Mouse (Mus musculus) neural tube, embryonic 11.5 days (tissue): Measurements from ENCODE around the gene Akap10. TPM values are rescaled to one million over a fixed set of nuclear protein-coding genes. Genes with fewer than 3 reads are reported as not detected.
"Not testable (repeated sequence)": the region's sequence is repeated elsewhere in the genome, so short reads cannot be mapped to it uniquely, and the experiment has no call there.

Experiments used
- ATAC-seq: fragments of 200-750 bp; cut with Nextera tagmentation; 2 replicates; pipeline ENCODE4 v1.8.0; 2017; ENCODE audit warnings: moderate number of reproducible peaks, mild to moderate bottlenecking, moderate TSS enrichment, moderate library complexity; ENCODE audit not compliant: insufficient read depth, low FRiP score, low TSS enrichment
- DNase-seq: peaks from one replicate; pipeline ENCODE4 v3.0.0-alpha.2; 2015; ENCODE audit warnings: low spot score
- H3K27ac ChIP-seq: fragments of 300-500 bp; sonication (generic); 2 replicates; pipeline ENCODE4 v1.5.1; 2014; ENCODE audit warnings: low read depth, mild to moderate bottlenecking, low read length
- H3K27me3 ChIP-seq: fragments of 300-500 bp; sonication (generic); 2 replicates; pipeline ENCODE4 v1.6.1; 2014; ENCODE audit warnings: mild to moderate bottlenecking, low read length, mixed read lengths; ENCODE audit not compliant: control insufficient read depth, insufficient read depth
- H3K36me3 ChIP-seq: fragments of 300-500 bp; sonication (generic); 2 replicates; pipeline ENCODE4 v1.6.1; 2014; ENCODE audit warnings: mild to moderate bottlenecking, low read length, moderate library complexity, mixed read lengths; ENCODE audit not compliant: control insufficient read depth, insufficient read depth
- H3K4me1 ChIP-seq: fragments of 300-500 bp; sonication (generic); 2 replicates; pipeline ENCODE4 v1.6.1; 2014; ENCODE audit warnings: low read length, mixed read lengths; ENCODE audit not compliant: control insufficient read depth, insufficient read depth
- H3K4me2 ChIP-seq: fragments of 300-500 bp; sonication (generic); 2 replicates; pipeline ENCODE4 v1.6.1; 2014; ENCODE audit warnings: low read depth, mild to moderate bottlenecking, moderate library complexity
- H3K4me3 ChIP-seq: fragments of 300-500 bp; sonication (generic); 2 replicates; pipeline ENCODE4 v1.5.1; 2014; ENCODE audit warnings: low read depth, low read length
- H3K9ac ChIP-seq: fragments of 300-500 bp; sonication (generic); 2 replicates; pipeline ENCODE4 v1.6.1; 2014; ENCODE audit warnings: mild to moderate bottlenecking, low read length
- H3K9me3 ChIP-seq: fragments of 300-500 bp; sonication (generic); 2 replicates; pipeline ENCODE4 v1.6.1; 2016; ENCODE audit warnings: low read length; ENCODE audit not compliant: control insufficient read depth
- WGBS: fragments of 180-500 bp; shearing (Covaris S2); extraction: QIAGEN DNeasy Blood & Tissue Kit; methylation state at CpG from one replicate; pipeline ENCODE4 v1.1.7; 2014; 5-methylcytosine and 5-hydroxymethylcytosine counted together
- polyA plus RNA-seq: library from polyadenylated mRNA; unstranded; fragments of >200 nt; fragmentation: Nextera tagmentation; extraction: Ambion mirVana; gene quantifications from 2 replicates; pipeline ENCODE4 v1.2.1, GENCODE M21; 2014

The Akap10 gene
- polyA plus RNA-seq, 1 experiment from 2014 or later = 17.7 TPM

DNA sequence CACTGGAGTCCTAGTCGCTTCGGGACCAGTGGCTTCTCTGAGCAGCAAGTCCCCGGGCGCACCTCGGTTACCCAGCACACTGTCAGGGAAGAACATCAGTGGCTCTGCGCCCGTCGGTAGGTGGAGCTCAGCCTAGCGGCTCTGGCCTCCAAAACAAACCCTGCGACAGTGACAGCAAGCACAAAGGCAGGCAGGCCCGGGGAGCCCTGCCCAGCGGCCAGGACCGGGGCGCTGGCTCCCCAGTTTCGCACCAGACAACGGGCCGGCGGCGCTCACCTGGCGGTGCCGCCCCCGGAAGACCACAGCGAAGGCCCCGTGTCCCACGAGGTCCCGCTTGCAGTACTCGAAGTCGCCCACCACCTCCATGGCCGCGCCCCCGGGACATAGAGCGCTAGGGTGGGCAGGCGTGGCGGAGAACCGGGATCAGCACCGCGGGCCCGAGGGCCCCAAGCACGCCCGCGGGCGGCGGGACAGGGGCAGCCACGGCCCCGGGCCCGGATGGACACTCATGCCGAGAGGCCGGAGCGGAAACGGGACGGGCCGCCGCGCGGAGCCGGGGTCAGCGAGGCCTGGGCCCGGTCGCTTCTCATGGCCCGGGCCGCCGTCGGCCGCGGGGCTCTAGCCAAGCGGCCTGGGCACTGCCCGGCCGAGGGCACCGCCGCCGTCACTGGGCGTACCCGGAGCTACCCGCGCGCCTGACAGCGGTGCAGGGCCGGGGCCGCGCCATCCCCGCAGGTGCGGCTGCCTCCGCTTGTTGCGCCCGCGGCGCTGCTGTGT, 75.7 kb downstream of the Akap10 start:
- Histone ChIP-seq H3K4me3 (peak overlapping the region; percentile 65), H3K4me2 (peak overlapping the region; percentile 70), H3K9ac (peak overlapping the region; percentile 77), H3K4me1 (no peaks in the 10 kb centered on the region), H3K27me3 (no peaks in the 10 kb centered on the region), H3K27ac (peak overlapping the region; percentile 91), H3K9me3 (no peaks in the 10 kb centered on the region), H3K36me3 (no peaks in the 10 kb centered on the region)
- DNase-seq (peak; percentile 84), ATAC-seq (peak; percentile 88)
- WGBS = under 1% methylated on average over 74 of the region's 87 CpGs

DNA sequence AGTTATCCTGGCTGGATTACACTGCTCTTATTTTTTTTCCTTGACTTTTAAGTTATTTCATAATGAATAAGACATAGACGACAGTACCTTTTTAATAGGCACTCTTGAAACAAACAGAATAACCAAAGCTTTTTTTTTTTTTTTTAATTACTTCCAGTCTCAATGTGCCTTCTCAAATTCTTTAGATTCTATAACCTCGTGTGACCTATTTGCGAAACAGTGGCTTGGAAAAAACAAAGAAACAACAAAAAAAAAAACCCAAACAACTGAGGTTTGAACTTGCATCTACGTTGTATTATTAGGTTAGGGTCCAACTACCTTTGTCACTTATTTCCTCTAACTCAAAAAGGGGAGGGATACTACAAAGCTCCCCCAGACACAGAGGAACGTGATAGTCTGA, 76.4 kb downstream of the Akap10 start:
- WGBS = 20% methylated on average over 5 of the region's 5 CpGs

DNA sequence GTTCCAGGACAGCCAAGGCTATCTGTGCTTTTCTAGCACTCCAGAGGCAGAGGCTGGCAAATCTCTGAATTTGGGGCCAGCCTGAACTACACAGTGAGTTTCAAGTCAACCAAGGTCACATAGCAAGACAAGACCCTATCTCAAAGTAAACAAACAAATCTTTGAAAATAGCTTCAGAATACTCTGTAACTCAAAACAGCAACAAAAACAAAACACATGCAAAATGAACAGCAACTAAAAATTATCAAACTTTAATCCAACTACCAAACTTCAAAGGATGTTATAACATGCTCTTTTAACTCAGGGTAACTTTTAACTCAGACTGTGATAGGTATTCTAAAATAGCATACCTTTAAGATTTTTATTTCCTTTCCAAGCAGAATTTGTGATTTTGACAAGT, 77.1 kb downstream of the Akap10 start:
- Histone ChIP-seq H3K27me3 (no peaks in the 10 kb centered on the region), H3K36me3 (no peaks in the 10 kb centered on the region), H3K4me3 (no peak overlapping the region), H3K27ac (no peak overlapping the region), H3K4me1 (no peaks in the 10 kb centered on the region), H3K9me3 (no peaks in the 10 kb centered on the region), H3K4me2 (no peak overlapping the region), H3K9ac (no peak overlapping the region)
- no peak for DNase-seq
- ATAC-seq = no peak

More for the DNA sequence above, 76.4 kb downstream of the Akap10 start:
- ATAC-seq (no peak), DNase-seq (no peak)
- Histone ChIP-seq H3K36me3 (no peaks in the 10 kb centered on the region), H3K9ac (peak overlapping the region; percentile 77), H3K4me1 (no peaks in the 10 kb centered on the region), H3K4me3 (peak overlapping the region; percentile 65), H3K27ac (no peak overlapping the region), H3K4me2 (peak overlapping the region; percentile 70), H3K27me3 (no peaks in the 10 kb centered on the region), H3K9me3 (no peaks in the 10 kb centered on the region)

DNA sequence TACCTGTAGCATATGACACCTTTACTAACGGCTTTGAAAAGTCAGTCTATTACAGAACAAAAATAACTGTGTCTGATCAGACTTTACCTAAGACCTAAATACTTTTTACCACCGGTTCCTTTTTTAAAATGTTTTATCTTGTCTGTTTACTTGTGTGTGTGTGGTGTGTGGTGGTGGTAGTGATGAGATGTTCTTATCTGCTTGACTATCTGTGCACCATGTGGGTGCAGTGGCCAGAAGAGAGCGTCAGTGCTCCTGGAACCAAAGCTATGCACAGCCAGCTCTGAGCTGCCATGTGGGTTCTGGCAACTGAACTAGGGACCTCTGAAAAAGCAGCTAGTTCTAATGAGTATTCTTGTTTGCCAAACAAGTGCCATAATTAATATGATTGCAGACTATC, 78.9 kb downstream of the Akap10 start:
- Histone ChIP-seq H3K9me3 (no peaks in the 10 kb centered on the region), H3K27me3 (no peaks in the 10 kb centered on the region), H3K9ac (no peak overlapping the region), H3K36me3 (no peaks in the 10 kb centered on the region), H3K4me1 (no peaks in the 10 kb centered on the region), H3K4me2 (no peak overlapping the region), H3K27ac (no peak overlapping the region), H3K4me3 (no peak overlapping the region)
- DNase-seq (no peak), ATAC-seq (no peak)
- WGBS = 88% methylated on average over 3 of the region's 3 CpGs

DNA sequence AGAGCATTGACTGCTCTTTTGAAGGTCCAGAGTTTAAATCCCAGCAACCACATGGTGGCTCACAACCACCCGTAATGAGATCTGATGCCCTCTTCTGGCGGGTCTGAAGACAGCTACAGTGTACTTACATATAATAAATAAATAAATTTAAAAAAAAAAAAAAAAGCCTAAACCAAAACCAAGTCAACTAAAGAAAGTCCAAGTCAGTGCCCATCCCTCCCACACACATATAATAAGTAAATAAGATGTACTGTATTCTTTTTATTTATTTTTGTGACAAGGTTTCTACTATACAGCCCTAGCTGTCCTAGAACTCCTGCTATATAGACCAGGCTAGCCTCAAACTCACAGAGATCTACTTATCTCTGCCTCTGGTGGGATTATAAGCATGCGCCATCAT, 89.4 kb downstream of the Akap10 start:
- H3K36me3 ChIP-seq, H3K9ac ChIP-seq, H3K27ac ChIP-seq, DNase-seq, H3K4me2 ChIP-seq, ATAC-seq, H3K27me3 ChIP-seq, H3K9me3 ChIP-seq, H3K4me1 ChIP-seq, H3K4me3 ChIP-seq: not testable (repeated sequence)
- 60% methylated on average over 3 of the region's 3 CpGs for WGBS

DNA sequence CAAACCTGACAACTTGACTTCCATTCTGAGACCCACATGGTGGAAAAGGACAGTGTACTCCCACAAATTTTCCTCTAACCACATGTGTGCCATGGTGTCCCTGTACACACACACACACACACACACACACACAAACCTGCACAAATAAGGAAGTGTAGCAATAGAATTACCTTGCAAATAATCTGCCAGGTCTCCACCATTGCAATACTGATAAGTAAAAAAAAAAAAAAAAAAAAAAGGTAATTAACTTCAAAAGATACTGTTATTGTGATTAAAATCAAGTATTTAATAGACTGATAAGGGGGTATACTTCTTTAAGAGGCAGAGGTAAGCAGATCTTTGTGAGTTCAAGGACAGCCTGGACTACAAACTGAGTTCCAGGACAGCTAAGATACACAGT, 90.1 kb downstream of the Akap10 start:
- no peak for DNase-seq
- Histone ChIP-seq H3K27me3 (no peaks in the 10 kb centered on the region), H3K4me1 (no peaks in the 10 kb centered on the region), H3K9me3 (no peaks in the 10 kb centered on the region), H3K27ac (no peak overlapping the region), H3K4me3 (no peak overlapping the region), H3K4me2 (no peak overlapping the region), H3K36me3 (no peaks in the 10 kb centered on the region), H3K9ac (no peak overlapping the region)
- ATAC-seq = no peak

DNA sequence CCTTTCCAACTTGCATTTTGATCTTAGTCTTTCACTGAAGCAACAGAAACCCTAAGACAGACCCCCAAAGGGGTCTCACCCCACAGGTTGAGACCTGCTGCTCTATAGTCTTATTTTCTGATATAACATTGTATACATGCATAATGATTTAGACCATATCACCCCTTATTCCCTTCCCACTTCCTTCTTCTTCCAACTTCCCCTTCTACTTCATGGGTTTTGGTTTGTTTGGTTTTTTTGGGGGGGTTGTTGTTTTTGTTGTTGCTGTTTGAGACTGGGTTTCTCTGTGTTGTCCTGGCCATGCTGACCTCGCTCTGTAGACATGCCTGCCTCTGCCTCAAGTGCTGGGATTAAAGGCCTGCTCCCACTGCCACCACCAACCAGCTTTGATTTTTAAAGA, 90.9 kb downstream of the Akap10 start:
- 94% methylated on average over 1 of the region's 1 CpGs for WGBS
- Histone ChIP-seq H3K4me2 (no peak overlapping the region), H3K27me3 (no peaks in the 10 kb centered on the region), H3K36me3 (no peaks in the 10 kb centered on the region), H3K27ac (no peak overlapping the region), H3K4me1 (no peaks in the 10 kb centered on the region), H3K4me3 (no peak overlapping the region), H3K9ac (no peak overlapping the region), H3K9me3 (no peaks in the 10 kb centered on the region)
- DNase-seq (no peak), ATAC-seq (no peak)

Other genes starting within 250 kb of the Akap10 start
- gene Fam83g, start 246.2 kb downstream of the Akap10 start, polyA plus RNA-seq = 0.49 and 0.78 TPM in 2 replicates
- not detected in 2 replicates for gene Slc5a10, start 209.4 kb downstream of the Akap10 start, polyA plus RNA-seq
- 35.3 and 36.1 TPM in 2 replicates for gene Prpsap2, start 168.2 kb downstream of the Akap10 start, polyA plus RNA-seq
- 32.5 and 37.5 TPM in 2 replicates for gene Ulk2, start 75.2 kb downstream of the Akap10 start, polyA plus RNA-seq
- gene Specc1, start 26.5 kb upstream of the Akap10 start, polyA plus RNA-seq = 12.0 and 15.4 TPM in 2 replicates